Mouse (Mus musculus) intestine, embryonic 16.5 days (tissue): Measurements from ENCODE around the gene Lyz1. TPM values are rescaled to one million over a fixed set of nuclear protein-coding genes. Genes with fewer than 3 reads are reported as not detected.
A peak's percentile ranks its signal among the peaks of the same experiment; 100 is the strongest.
"Not testable (repeated sequence)": the region's sequence is repeated elsewhere in the genome, so short reads cannot be mapped to it uniquely, and the experiment has no call there.

Source experiments
- ATAC-seq: fragments of 200-750 bp; cut with Nextera tagmentation; 2 replicates; pipeline ENCODE4 v1.8.0; 2017; ENCODE audit warnings: moderate TSS enrichment, moderate library complexity
- H3K27ac ChIP-seq: fragments of 300-500 bp; sonication (generic); 2 replicates; pipeline ENCODE4 v1.5.1; 2014; ENCODE audit warnings: mild to moderate bottlenecking, low read length
- H3K27me3 ChIP-seq: fragments of 300-500 bp; sonication (generic); replicated peaks from 2 replicates; pipeline ENCODE4 v1.6.1; 2014; ENCODE audit warnings: low read length, control low read depth, mixed read lengths; ENCODE audit not compliant: control insufficient read depth, insufficient read depth
- H3K36me3 ChIP-seq: fragments of 300-500 bp; sonication (generic); 2 replicates; pipeline ENCODE4 v1.6.1; 2014; ENCODE audit warnings: low read length, control low read depth; ENCODE audit not compliant: control insufficient read depth, insufficient read depth
- H3K4me1 ChIP-seq: fragments of 300-500 bp; sonication (generic); 2 replicates; pipeline ENCODE4 v1.6.1; 2014; ENCODE audit warnings: low read length, control low read depth, mixed read lengths; ENCODE audit not compliant: control insufficient read depth, insufficient read depth
- H3K4me2 ChIP-seq: fragments of 300-500 bp; sonication (generic); 2 replicates; pipeline ENCODE4 v1.6.1; 2014; ENCODE audit warnings: low read depth, low read length, control low read depth
- H3K4me3 ChIP-seq: fragments of 300-500 bp; sonication (generic); 2 replicates; pipeline ENCODE4 v1.5.1; 2014; ENCODE audit warnings: mild to moderate bottlenecking, low read length
- H3K9ac ChIP-seq: fragments of 300-500 bp; sonication (generic); 2 replicates; pipeline ENCODE4 v1.6.1; 2014; ENCODE audit warnings: low read depth, low read length
- H3K9me3 ChIP-seq: fragments of 300-500 bp; sonication (generic); 2 replicates; pipeline ENCODE4 v1.6.1; 2016; ENCODE audit warnings: low read length, control low read depth; ENCODE audit not compliant: control insufficient read depth
- WGBS: fragments of 180-500 bp; shearing (Covaris S2); extraction: QIAGEN DNeasy Blood & Tissue Kit; methylation state at CpG from one replicate; pipeline ENCODE4 v1.1.7; 2014; 5-methylcytosine and 5-hydroxymethylcytosine counted together
- polyA plus RNA-seq: library from polyadenylated mRNA; unstranded; fragments of >200 nt; fragmentation: Nextera tagmentation; extraction: Ambion mirVana; gene quantifications from 2 replicates; pipeline ENCODE4 v1.2.1, GENCODE M21; 2015

Gene Lyz1
- polyA plus RNA-seq, 1 experiment from 2014 or later, result 17.3 TPM

DNA sequence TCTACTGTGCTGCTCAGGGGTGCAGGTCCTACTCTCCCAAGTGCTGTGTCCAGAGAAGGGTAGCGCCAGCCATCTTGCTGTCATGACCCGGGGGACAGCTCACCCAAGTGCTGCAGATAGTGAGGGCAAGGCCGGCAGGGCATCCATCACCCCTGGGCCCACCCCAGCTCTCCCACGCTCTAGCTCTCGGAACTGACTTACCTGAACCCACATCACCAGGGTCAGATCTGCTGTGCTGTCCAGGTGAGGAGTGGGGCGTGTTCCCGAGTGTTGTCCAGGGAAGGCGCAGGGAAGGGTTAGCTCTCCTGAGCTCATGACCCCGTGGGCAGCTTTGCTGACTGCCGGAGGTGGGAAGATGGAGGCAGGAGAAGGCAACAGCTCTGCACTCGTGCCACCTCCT, 23.7 kb upstream of the Lyz1 start:
- 90% methylated on average over 11 of the region's 11 CpGs for WGBS
- H3K9me3 ChIP-seq, result no peaks in the 10 kb centered on the region
- H3K36me3 ChIP-seq, result no peaks in the 10 kb centered on the region
- H3K9ac ChIP-seq, result no peak overlapping the region
- H3K4me2 ChIP-seq, result no peak overlapping the region
- no peak for ATAC-seq
- no peak overlapping the region for H3K27ac ChIP-seq
- no peak overlapping the region for H3K4me3 ChIP-seq
- no peaks in the 10 kb centered on the region for H3K4me1 ChIP-seq
- no peaks in the 10 kb centered on the region for H3K27me3 ChIP-seq

DNA sequence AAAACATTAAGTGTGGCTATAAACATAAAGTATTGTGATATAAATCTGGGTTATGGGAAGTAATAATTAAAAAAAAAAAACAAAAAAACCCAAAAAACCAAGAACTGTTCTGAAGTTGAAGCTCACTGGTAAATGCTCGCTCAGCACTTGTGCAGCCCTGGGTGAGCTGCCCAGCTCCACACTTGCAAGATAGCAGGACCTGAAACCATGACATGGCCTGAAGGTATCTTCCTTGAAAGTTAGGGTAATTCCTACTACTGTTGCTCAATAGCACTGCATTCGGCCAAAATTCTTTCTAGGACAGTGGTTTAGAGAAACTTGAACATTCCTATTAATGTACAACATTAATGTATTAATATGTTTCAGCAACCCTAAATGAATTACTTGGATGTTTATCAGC, 20.5 kb upstream of the Lyz1 start:
- ATAC-seq, result no peak
- Histone ChIP-seq H3K36me3 (no peaks in the 10 kb centered on the region), H3K27ac (no peak overlapping the region), H3K4me1 (no peaks in the 10 kb centered on the region), H3K4me2 (no peak overlapping the region), H3K9me3 (no peaks in the 10 kb centered on the region), H3K9ac (no peak overlapping the region), H3K4me3 (no peak overlapping the region), H3K27me3 (no peaks in the 10 kb centered on the region)
- 93% methylated on average over 2 of the region's 2 CpGs for WGBS

DNA sequence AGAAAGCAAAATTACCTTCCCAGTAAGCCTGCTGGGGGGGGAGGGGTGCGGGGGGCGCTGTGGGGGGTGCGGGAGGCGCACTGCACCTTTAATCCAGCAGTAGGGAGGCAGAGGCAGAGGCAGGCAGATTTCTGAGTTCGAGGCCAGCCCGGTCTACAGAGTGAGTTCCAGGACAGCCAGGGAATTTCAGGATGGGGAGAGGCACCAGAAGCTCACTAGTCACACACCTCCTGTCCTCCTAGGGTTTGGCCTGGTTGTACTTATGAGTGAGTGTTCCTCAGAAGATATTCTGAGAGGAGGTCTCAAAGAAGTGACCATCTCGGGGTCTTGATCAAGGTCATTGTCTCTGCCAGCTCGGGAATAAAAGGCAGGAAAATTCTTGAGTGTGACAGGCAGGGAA, 19.5 kb upstream of the Lyz1 start:
- H3K4me2 ChIP-seq, result no peak overlapping the region
- no peak overlapping the region for H3K9ac ChIP-seq
- no peaks in the 10 kb centered on the region for H3K27me3 ChIP-seq
- H3K27ac ChIP-seq, result no peak overlapping the region
- H3K36me3 ChIP-seq, result no peaks in the 10 kb centered on the region
- no peak for ATAC-seq
- H3K9me3 ChIP-seq, result no peaks in the 10 kb centered on the region
- H3K4me3 ChIP-seq, result no peak overlapping the region
- WGBS, result 82% methylated on average over 8 of the region's 8 CpGs
- no peaks in the 10 kb centered on the region for H3K4me1 ChIP-seq

DNA sequence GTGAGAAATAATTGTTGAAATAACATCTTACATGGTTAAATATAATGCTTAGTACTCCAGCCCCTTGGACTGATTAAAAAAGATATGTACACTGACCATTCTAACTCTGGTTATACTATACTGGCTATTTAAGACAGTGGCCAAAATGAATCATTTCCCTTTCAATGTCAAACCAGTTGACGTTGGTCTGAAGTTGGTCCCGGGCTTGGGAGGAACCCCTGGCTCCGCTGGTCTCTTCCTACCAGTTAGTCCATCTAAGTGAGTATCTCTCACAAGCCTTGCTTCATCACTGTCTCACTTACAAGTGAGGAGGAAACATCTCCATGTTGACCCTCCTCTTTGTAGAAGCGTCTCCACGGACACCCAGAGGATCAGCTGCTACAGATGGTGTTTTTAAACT, 11.7 kb upstream of the Lyz1 start:
- no peak overlapping the region for H3K27ac ChIP-seq
- no peak for ATAC-seq
- H3K36me3 ChIP-seq, result no peaks in the 10 kb centered on the region
- 84% methylated on average over 5 of the region's 5 CpGs for WGBS
- no peaks in the 10 kb centered on the region for H3K9me3 ChIP-seq
- H3K27me3 ChIP-seq, result no peaks in the 10 kb centered on the region
- no peak overlapping the region for H3K4me2 ChIP-seq
- no peak overlapping the region for H3K4me3 ChIP-seq
- no peaks in the 10 kb centered on the region for H3K4me1 ChIP-seq
- no peak overlapping the region for H3K9ac ChIP-seq

DNA sequence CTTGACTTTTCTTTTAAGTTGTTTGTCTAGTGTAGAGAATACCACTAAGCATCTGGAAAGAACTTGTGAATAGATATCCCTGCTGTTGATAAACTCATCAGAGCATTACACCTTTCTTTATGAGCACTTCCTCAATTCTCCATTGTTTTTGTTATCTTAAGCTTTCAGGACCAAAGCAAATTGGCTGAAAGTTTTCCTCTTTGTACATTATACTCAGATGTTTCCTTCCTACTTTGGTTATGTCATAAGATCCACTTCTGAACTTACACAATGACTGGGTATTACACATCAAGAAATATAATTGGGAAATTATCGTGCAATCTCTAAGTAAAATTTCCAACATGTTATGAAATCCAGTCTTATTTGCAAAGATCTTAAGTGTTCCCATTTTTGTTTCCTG, 9.0 kb upstream of the Lyz1 start:
- ATAC-seq, result no peak
- 81% methylated on average over 1 of the region's 1 CpGs for WGBS
- H3K27ac ChIP-seq, result no peak overlapping the region

GRCm38 (mm10) chr10:117299901-117300520, 7.3 kb upstream of the Lyz1 start:
- Histone ChIP-seq H3K27me3 (no peaks in the 10 kb centered on the region), H3K4me1 (no peaks in the 10 kb centered on the region), H3K36me3 (no peaks in the 10 kb centered on the region), H3K4me3 (no peak overlapping the region), H3K9ac (no peak overlapping the region), H3K27ac (no peak overlapping the region), H3K4me2 (no peak overlapping the region), H3K9me3 (no peaks in the 10 kb centered on the region)
- 59% methylated on average over 5 of the region's 5 CpGs for WGBS
- peak; percentile 31; the same call in 1 of the 2 replicates for ATAC-seq

More for the DNA sequence above, 9.0 kb upstream of the Lyz1 start:
- H3K9me3 ChIP-seq, result no peaks in the 10 kb centered on the region
- no peaks in the 10 kb centered on the region for H3K27me3 ChIP-seq
- H3K4me3 ChIP-seq, result no peak overlapping the region
- no peak overlapping the region for H3K9ac ChIP-seq
- H3K4me1 ChIP-seq, result no peaks in the 10 kb centered on the region
- H3K4me2 ChIP-seq, result no peak overlapping the region
- no peaks in the 10 kb centered on the region for H3K36me3 ChIP-seq

DNA sequence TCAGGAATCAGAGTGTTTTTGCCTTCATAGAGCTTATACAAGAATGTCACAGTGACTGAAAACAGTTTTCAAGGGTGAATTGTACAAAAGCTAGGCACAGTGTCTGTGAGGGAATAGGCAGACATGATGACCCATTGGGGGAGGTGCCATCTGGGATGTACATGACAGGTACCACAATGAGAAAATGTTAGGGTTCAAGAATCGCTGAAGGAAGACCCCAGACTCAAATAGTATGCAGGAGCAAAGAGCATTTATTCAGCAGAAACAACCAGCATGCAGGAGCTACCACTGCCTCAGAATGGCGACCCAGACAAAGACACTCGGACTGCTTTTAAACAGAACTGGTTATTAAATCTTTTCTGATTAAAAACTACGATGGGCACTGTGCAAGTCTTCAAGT, 6.4 kb upstream of the Lyz1 start:
- Histone ChIP-seq H3K27ac (no peak overlapping the region), H3K4me2 (no peak overlapping the region), H3K36me3 (no peaks in the 10 kb centered on the region), H3K4me1 (no peaks in the 10 kb centered on the region), H3K9ac (no peak overlapping the region), H3K27me3 (no peaks in the 10 kb centered on the region), H3K4me3 (no peak overlapping the region), H3K9me3 (no peaks in the 10 kb centered on the region)
- WGBS, result 65% methylated on average over 4 of the region's 4 CpGs
- no peak for ATAC-seq

- Histone ChIP-seq H3K4me2 (no peak overlapping the region), H3K36me3 (no peaks in the 10 kb centered on the region), H3K9ac (no peak overlapping the region), H3K9me3 (no peaks in the 10 kb centered on the region), H3K27ac (no peak overlapping the region), H3K4me1 (no peaks in the 10 kb centered on the region), H3K27me3 (no peaks in the 10 kb centered on the region), H3K4me3 (no peak overlapping the region)
- WGBS, result 84% methylated on average over 6 of the region's 6 CpGs
- ATAC-seq, result no peak
Measured at GRCm38 (mm10) chr10:117298336-117298735, 5.7 kb upstream of the Lyz1 start.

DNA sequence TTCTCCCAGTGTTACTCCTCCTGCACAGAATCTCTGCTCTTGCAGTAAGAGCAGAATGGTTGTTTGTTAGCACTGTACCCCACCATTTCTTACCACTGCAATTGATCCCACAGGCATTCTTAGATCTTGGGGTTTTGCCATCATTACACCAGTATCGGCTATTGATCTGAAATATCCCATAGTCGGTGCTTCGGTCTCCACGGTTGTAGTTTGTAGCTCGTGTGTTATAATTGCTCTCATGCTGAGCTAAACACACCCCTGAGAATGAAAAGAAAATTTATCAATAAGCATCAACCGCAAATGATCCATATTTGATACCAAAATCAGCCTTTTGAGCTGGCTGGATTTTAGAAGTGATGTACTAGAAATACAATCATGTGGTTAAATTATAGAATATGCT, 1.7 kb downstream of the Lyz1 start:
- not testable (repeated sequence) for H3K27me3 ChIP-seq, H3K4me2 ChIP-seq, H3K9me3 ChIP-seq, H3K27ac ChIP-seq, H3K4me3 ChIP-seq, ATAC-seq, H3K9ac ChIP-seq, H3K4me1 ChIP-seq, H3K36me3 ChIP-seq
- WGBS, result 93% methylated on average over 6 of the region's 6 CpGs
